In genomic region chr17:24559146-24559545, GRCm38 (mm10) we compare ENCODE assay signal across 8 mouse cellular contexts. TPM values are rescaled to one million over a fixed set of nuclear protein-coding genes. Genes with fewer than 3 reads are reported as not detected.
DNase-seq lines count a peak whose midpoint lies in the region; ATAC-seq and TF ChIP-seq lines count a peak whose summit lies in the region.

No protein-coding gene starts in this region.

- peak; percentile 14 for DNase-seq in kidney, adult 2 months
- DNase-seq in kidney, adult 8-10 months, result no peak
- DNase-seq in lung, postnatal 36 days, result peak; percentile 49
- no peak for DNase-seq in B cell, adult 2 months
- no peak for DNase-seq in frontal cortex, adult 2 months (ENCODE audit: extremely low spot score in 1 of 2, low spot score in 1 of 2)
- DNase-seq in cerebellum, postnatal 10 days, result no peak

- WGBS in kidney, adult 2 months, result 65% methylated on average over 3 of the region's 3 CpGs
- 61% methylated on average over 3 of the region's 3 CpGs for WGBS in intestine, embryonic 15.5 days

- no peak for TF ChIP-seq POLR2A in kidney, adult 2 months (IDR thresholded peaks at IDR 0.05; ENCODE audit: low read depth, low read length)

- H3K9ac ChIP-seq in intestine, embryonic 15.5 days, result peak overlapping the region; percentile 12; the same call in 1 of the 2 replicates

- no peaks in the 10 kb centered on the region for H3K36me3 ChIP-seq in kidney, adult 2 months (ENCODE audit: control insufficient read depth, insufficient read depth, low read length)
- no peaks in the 10 kb centered on the region for H3K36me3 ChIP-seq in intestine, embryonic 15.5 days

- H3K4me1 ChIP-seq in kidney, adult 2 months (ENCODE audit: control insufficient read depth, insufficient read depth, low read length), result peaks cover 7% of the 10 kb centered on the region
- peaks cover 24% of the 10 kb centered on the region for H3K4me1 ChIP-seq in intestine, embryonic 15.5 days (replicated peaks)

- peak overlapping the region; percentile 41 for H3K27ac ChIP-seq in kidney, adult 2 months (ENCODE audit: insufficient read depth, low read depth, low read length)
- peak overlapping the region; percentile 85 for H3K27ac ChIP-seq in intestine, embryonic 15.5 days

- peak; percentile 67 for ATAC-seq in granulocyte monocyte progenitor cell, adult 5-6 weeks (replicated peaks; ENCODE audit: poor library complexity, severe bottlenecking)
- peak; percentile 69 for ATAC-seq in intestine, embryonic 15.5 days

- no peak for TF ChIP-seq CTCF in kidney, adult 2 months (conservative IDR thresholded peaks at IDR 0.05; ENCODE audit: insufficient read depth, insufficient read length, low read depth, low read length)

- H3K4me2 ChIP-seq in intestine, embryonic 15.5 days (replicated peaks), result peak overlapping the region; percentile 33; the same call in 1 of the 2 replicates

- H3K9me3 ChIP-seq in intestine, embryonic 15.5 days, result no peaks in the 10 kb centered on the region

- H3K27me3 ChIP-seq in kidney, adult 2 months (replicated peaks; ENCODE audit: control insufficient read depth, insufficient read depth, low read length), result no peaks in the 10 kb centered on the region
- no peaks in the 10 kb centered on the region for H3K27me3 ChIP-seq in intestine, embryonic 15.5 days (replicated peaks)

- no peak overlapping the region for H3K4me3 ChIP-seq in kidney, adult 2 months (ENCODE audit: insufficient read depth, low read depth, low read length)
- H3K4me3 ChIP-seq in intestine, embryonic 15.5 days (replicated peaks), result no peak overlapping the region

RNA-seq across cellular contexts. Expression of gene Pkd1, which starts 9.5 kb away (rescaled TPM):
- polyA plus RNA-seq in kidney, adult 2 months (2012; rRNA removed), result 34.6 and 42.9 TPM in 2 replicates
- 18.9 and 19.0 TPM in 2 replicates for total RNA-seq in granulocyte monocyte progenitor cell, adult 5-6 weeks (2014; fragmentation: Nextera tagmentation)
- 5.9 and 9.1 TPM in 2 replicates for total RNA-seq in granulocyte monocyte progenitor cell, adult 5-6 weeks (2017)
- polyA plus RNA-seq in intestine, embryonic 15.5 days (2015; fragmentation: Nextera tagmentation; extraction: Ambion mirVana), result 16.9 and 17.4 TPM in 2 replicates
- polyA plus RNA-seq in frontal cortex, adult 2 months (2012; rRNA removed), result 85.1 and 85.3 TPM in 2 replicates

RNA-seq across cellular contexts. Expression of gene Rab26, which starts 25.1 kb away (rescaled TPM):
- 0.56 and 0.58 TPM in 2 replicates for polyA plus RNA-seq in kidney, adult 2 months (2012; rRNA removed)
- total RNA-seq in granulocyte monocyte progenitor cell, adult 5-6 weeks (2014; fragmentation: Nextera tagmentation), result 0.77 TPM in 1 of 2 replicates, not detected in the other
- 1.1 TPM in 1 of 2 replicates, not detected in the other for total RNA-seq in granulocyte monocyte progenitor cell, adult 5-6 weeks (2017)
- polyA plus RNA-seq in intestine, embryonic 15.5 days (2015; fragmentation: Nextera tagmentation; extraction: Ambion mirVana), result 5.2 and 8.7 TPM in 2 replicates
- 97.2 and 118 TPM in 2 replicates for polyA plus RNA-seq in frontal cortex, adult 2 months (2012; rRNA removed)

RNA-seq across cellular contexts. Expression of gene Traf7, which starts 31.4 kb away (rescaled TPM):
- 108 and 124 TPM in 2 replicates for polyA plus RNA-seq in kidney, adult 2 months (2012; rRNA removed)
- 83.9 and 102 TPM in 2 replicates for total RNA-seq in granulocyte monocyte progenitor cell, adult 5-6 weeks (2014; fragmentation: Nextera tagmentation)
- 61.5 and 104 TPM in 2 replicates for total RNA-seq in granulocyte monocyte progenitor cell, adult 5-6 weeks (2017)
- polyA plus RNA-seq in intestine, embryonic 15.5 days (2015; fragmentation: Nextera tagmentation; extraction: Ambion mirVana), result 81.6 and 89.3 TPM in 2 replicates
- 194 and 212 TPM in 2 replicates for polyA plus RNA-seq in frontal cortex, adult 2 months (2012; rRNA removed)

Comparison
In these comparisons a context has a peak if more than half of its experiments do, and no peak if none do; other contexts are left out.
1. DNase-seq: peak in kidney, adult 2 months (single experiment) and lung, postnatal 36 days (single experiment); none in kidney, adult 8-10 months (0 of 2), B cell, adult 2 months (0 of 2), frontal cortex, adult 2 months (0 of 2) and cerebellum, postnatal 10 days (0 of 2).
2. RNA of gene Rab26, which starts 25.1 kb away (polyA plus RNA-seq): 97.2 to 118 TPM in frontal cortex, adult 2 months; 5.2 to 8.7 TPM in intestine, embryonic 15.5 days and 0.56 to 0.58 TPM in kidney, adult 2 months; every median in the first group is over 10 times any median in the second.